Comparison of ENCODE assay signal across 23 mouse cellular contexts in the genomic region with DNA sequence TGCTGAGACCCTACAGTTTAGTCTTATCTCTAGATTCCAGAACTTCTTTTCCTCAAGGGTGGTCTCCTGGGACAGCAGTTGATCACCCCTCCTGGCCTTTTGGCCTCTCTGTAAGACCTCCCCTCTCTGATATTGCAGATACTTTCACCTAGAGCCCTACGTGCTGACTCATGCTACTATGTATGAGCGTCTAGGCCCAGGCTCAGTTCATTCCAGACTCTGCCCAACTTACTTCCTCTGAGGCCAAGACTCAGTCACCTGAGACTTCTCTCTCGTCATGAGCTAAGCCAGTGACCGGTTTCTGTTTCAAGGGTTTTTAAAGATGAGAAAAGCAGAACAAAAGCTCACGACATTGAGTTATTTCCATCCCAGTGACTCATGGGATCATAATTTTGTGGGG. TPM values are rescaled to one million over a fixed set of nuclear protein-coding genes. Genes with fewer than 3 reads are reported as not detected.
A peak's percentile ranks its signal among the peaks of the same experiment; 100 is the strongest.
DNase-seq lines count a peak whose midpoint lies in the region; ATAC-seq and TF ChIP-seq lines count a peak whose summit lies in the region.
"Not testable (repeated sequence)": the region's sequence is repeated elsewhere in the genome, so short reads cannot be mapped to it uniquely, and the experiment has no call there.
"Had no signal": no experiment of that assay in that cellular context is flagged by ENCODE, and none has a peak within 500 bp of the region (broad histone marks: within the 10 kb centered on the region; RNA-seq: fewer than 3 reads in every experiment).

No protein-coding gene starts in this region.

- peak; percentile 26 for DNase-seq in 3T3-L1 (ENCODE audit: low read depth, low spot score)
- DNase-seq in CH12.LX (ENCODE audit: extremely low read depth), result peak; percentile 93
- peak; percentile 15 for DNase-seq in hindbrain, embryonic 14.5 days (ENCODE audit: low spot score)
- DNase-seq in limb, embryonic 14.5 days (ENCODE audit: low spot score), result peak; percentile 2
- peak; percentile 9 for DNase-seq in midbrain, embryonic 10.5 days (ENCODE audit: low spot score)

- not testable (repeated sequence) for H3K36me3 ChIP-seq in CH12.LX (replicated peaks in 1 of 2; ENCODE audit: control insufficient read depth in 1 of 2, insufficient read depth in 1 of 2, low read length in 1 of 2); hindbrain, embryonic 14.5 days (replicated peaks; ENCODE audit: control insufficient read depth, insufficient read depth); limb, embryonic 14.5 days (ENCODE audit: control insufficient read depth, insufficient read depth, low read length); midbrain, embryonic 10.5 days

- peak; percentile 53; the same call in 1 of the 2 replicates for TF ChIP-seq EP300 in CH12.LX (IDR thresholded peaks at IDR 0.05; ENCODE audit: low read length)

- WGBS in hindbrain, embryonic 14.5 days, result 93% methylated on average over 4 of the region's 5 CpGs
- WGBS in limb, embryonic 14.5 days, result 85% methylated on average over 4 of the region's 5 CpGs
- 90% methylated on average over 5 of the region's 5 CpGs for WGBS in midbrain, embryonic 10.5 days

- not testable (repeated sequence) for TF ChIP-seq CTCF in CH12.LX (conservative IDR thresholded peaks at IDR 0.05 in 1 of 2, IDR thresholded peaks at IDR 0.05 in 1 of 2; ENCODE audit: low read depth in 2 of 2, low read length in 2 of 2)

- not testable (repeated sequence) for TF ChIP-seq RAD21 in CH12.LX (IDR thresholded peaks at IDR 0.05; ENCODE audit: low read depth, low read length)

- dilution Hi-C loops in CH12.LX (cut with MboI; ENCODE audit: extremely low pct_ligation_motif_present, extremely low pct_unique_long_range_greater_than_20kb, low sequenced_read_pairs), result not testable (repeated sequence)

- in situ Hi-C loops in CH12.LX (cut with MboI; ENCODE audit: low pct_ligation_motif_present, low pct_unique_long_range_greater_than_20kb, low sequenced_read_pairs), result not testable (repeated sequence)

- TF ChIP-seq POLR2A in CH12.LX (IDR thresholded peaks at IDR 0.05; ENCODE audit: low read depth, low read length), result peak; percentile 26; the same call in 1 of the 2 replicates
- TF ChIP-seq POLR2A in limb, embryonic 14.5 days (IDR thresholded peaks at IDR 0.05; ENCODE audit: borderline replicate concordance, extremely low read depth, insufficient read depth, insufficient read length), result not testable (repeated sequence)

- peak overlapping the region; percentile 25 for H3K27ac ChIP-seq in CH12.LX (ENCODE audit: insufficient read depth, low read depth)
- H3K27ac ChIP-seq in hindbrain, embryonic 14.5 days; limb, embryonic 14.5 days (replicated peaks; ENCODE audit: low read depth, low read length); midbrain, embryonic 10.5 days (replicated peaks): not testable (repeated sequence)

- not testable (repeated sequence) for H3K4me3 ChIP-seq in CH12.LX (replicated peaks in 1 of 3; ENCODE audit: low read depth in 2 of 3, low read length in 2 of 3, poor library complexity in 1 of 3); hindbrain, embryonic 14.5 days (replicated peaks; ENCODE audit: low read length); limb, embryonic 14.5 days (replicated peaks; ENCODE audit: low read length); midbrain, embryonic 10.5 days

- H3K27me3 ChIP-seq in CH12.LX (replicated peaks); hindbrain, embryonic 14.5 days (ENCODE audit: control insufficient read depth, insufficient read depth, low read length); limb, embryonic 14.5 days (ENCODE audit: control insufficient read depth, insufficient read depth, low read length); midbrain, embryonic 10.5 days (ENCODE audit: low read depth, poor library complexity, severe bottlenecking): not testable (repeated sequence)

- H3K9me3 ChIP-seq in CH12.LX (replicated peaks; ENCODE audit: low read length); limb, embryonic 14.5 days (ENCODE audit: control insufficient read depth, low read length): not testable (repeated sequence)
- H3K9me3 ChIP-seq in hindbrain, embryonic 14.5 days (ENCODE audit: control insufficient read depth, low read length), result 0 out of 2 replicates have a peak, but pooled peaks cover 10% of the 10 kb centered on the region
- peaks cover 35% of the 10 kb centered on the region for H3K9me3 ChIP-seq in midbrain, embryonic 10.5 days (replicated peaks)

- not testable (repeated sequence) for H3K4me2 ChIP-seq in CH12.LX (ENCODE audit: insufficient read depth, low read depth, poor library complexity, severe bottlenecking); hindbrain, embryonic 14.5 days (replicated peaks); limb, embryonic 14.5 days (replicated peaks; ENCODE audit: low read depth, low read length, severe bottlenecking)

- peak; percentile 24 for ATAC-seq in common myeloid progenitor, adult 5-6 weeks (replicated peaks; ENCODE audit: low read depth, poor library complexity, severe bottlenecking)
- ATAC-seq in granulocyte monocyte progenitor cell, adult 5-6 weeks (replicated peaks; ENCODE audit: poor library complexity, severe bottlenecking), result peak; percentile 42
- ATAC-seq in hindbrain, embryonic 14.5 days (ENCODE audit: low FRiP score); limb, embryonic 14.5 days (ENCODE audit: low FRiP score, low read depth): not testable (repeated sequence)
- ATAC-seq in megakaryocyte, adult 5-6 weeks (ENCODE audit: poor library complexity, severe bottlenecking), result peak; percentile 16; the same call in 1 of the 2 replicates

- H3K79me2 ChIP-seq in CH12.LX (replicated peaks; ENCODE audit: control insufficient read depth, extremely low read depth, insufficient read depth, poor library complexity, severe bottlenecking), result not testable (repeated sequence)

- not testable (repeated sequence) for H3K9ac ChIP-seq in CH12.LX (ENCODE audit: insufficient read depth, low read depth); hindbrain, embryonic 14.5 days; limb, embryonic 14.5 days (ENCODE audit: low read depth, low read length, severe bottlenecking)

- peaks cover 13 to 16% of the 10 kb centered on the region in 2 experiments; a peak in 3 of 4 replicates for H3K4me1 ChIP-seq in CH12.LX (ENCODE audit: control insufficient read depth in 1 of 2, insufficient read depth in 2 of 2)
- H3K4me1 ChIP-seq in hindbrain, embryonic 14.5 days (replicated peaks; ENCODE audit: control insufficient read depth, insufficient read depth, low read length); limb, embryonic 14.5 days (ENCODE audit: control insufficient read depth, insufficient read depth, low read length); midbrain, embryonic 10.5 days: not testable (repeated sequence)

TF ChIP-seq in CH12.LX, 34 proteins besides CTCF, POLR2A, EP300 and RAD21:
- TF ChIP-seq MAFK (IDR thresholded peaks at IDR 0.05; ENCODE audit: insufficient replicate concordance, low read length) (peak; percentile 86), ETS1 (conservative IDR thresholded peaks at IDR 0.05; ENCODE audit: low read depth, low read length) (peak; percentile 81), JUND (conservative IDR thresholded peaks at IDR 0.05; ENCODE audit: low read depth, low read length) (0 out of 2 replicates have a peak, but pooled peaks have one; percentile 19), TCF12 (IDR thresholded peaks at IDR 0.05; ENCODE audit: low read depth, low read length) (0 out of 2 replicates have a peak, but pooled peaks have one; percentile 36), BHLHE40 (IDR thresholded peaks at IDR 0.05; ENCODE audit: low read depth, low read length) (peak; percentile 79), MEF2A (IDR thresholded peaks at IDR 0.05; ENCODE audit: borderline replicate concordance, low read depth, low read length) (peak; percentile 47; the same call in 1 of the 2 replicates), MAX (IDR thresholded peaks at IDR 0.05; ENCODE audit: low read length) (0 out of 2 replicates have a peak, but pooled peaks have one; percentile 27), JUN (IDR thresholded peaks at IDR 0.05; ENCODE audit: insufficient read depth, low read depth, low read length) (0 out of 2 replicates have a peak, but pooled peaks have one; percentile 24), IRF4 (IDR thresholded peaks at IDR 0.05; ENCODE audit: low read depth, low read length) (peak; percentile 55; the same call in 1 of the 2 replicates)

RNA-seq across cellular contexts. Expression of a gene that starts 4.8 kb away (rescaled TPM):
- 0.04 TPM in 1 of 2 replicates, not detected in the other for total RNA-seq in CH12.LX (2012; rRNA removed)
- not detected in 2 replicates for total RNA-seq in CH12.LX (2014; rRNA removed)
- polyA plus RNA-seq in CH12.LX (2012; ENCODE audit: insufficient read length, low read depth), result 0.44 TPM in 1 of 2 replicates, not detected in the other
- not detected in 2 replicates for total RNA-seq in common myeloid progenitor, adult 5-6 weeks (2017)
- not detected in 2 replicates for total RNA-seq in granulocyte monocyte progenitor cell, adult 5-6 weeks (2014; fragmentation: Nextera tagmentation)
- total RNA-seq in granulocyte monocyte progenitor cell, adult 5-6 weeks (2017), result not detected in 2 replicates
- polyA plus RNA-seq in hindbrain, embryonic 14.5 days (2014; fragmentation: Nextera tagmentation; extraction: Ambion mirVana), result 0.16 TPM in 1 of 2 replicates, not detected in the other
- polyA plus RNA-seq in limb, embryonic 14.5 days (2012; rRNA removed), result not detected in 2 replicates
- not detected in 2 replicates for polyA plus RNA-seq in limb, embryonic 14.5 days (2014; fragmentation: Nextera tagmentation; extraction: Ambion mirVana)
- total RNA-seq in megakaryocyte, adult 5-6 weeks (2015), result not detected in 2 replicates
- total RNA-seq in megakaryocyte, adult 5-6 weeks (2017), result not detected in 2 replicates
- not detected in 2 replicates for polyA plus RNA-seq in midbrain, embryonic 10.5 days (2016; fragmentation: Nextera tagmentation; extraction: Ambion mirVana)
- total RNA-seq: adrenal gland, adult 18-20 months; adrenal gland, postnatal 14 days; adrenal gland, postnatal 36 days; ES-E14; forebrain, postnatal 0 days; MEL had no signal
- polyA plus RNA-seq: activated CD4-positive, CD25-positive, alpha-beta regulatory T cell, adult 4 months; CD4-positive, CD25-positive, alpha-beta regulatory T cell, adult 4 months; cerebellum, adult 2 months; embryonic facial prominence, embryonic 11.5 days; embryonic facial prominence, embryonic 13.5 days; embryonic facial prominence, embryonic 15.5 days; erythroblast, embryonic 14.5 days; forebrain, embryonic 10.5 days; forebrain, embryonic 15.5 days; forebrain, postnatal 0 days had no signal

Comparison
In these comparisons a context has a peak if more than half of its experiments do, and no peak if none do; other contexts are left out.
1. DNase-seq: peak in every context shown above with its lines; median percentile 93 in CH12.LX; 26 in 3T3-L1; 15 in hindbrain, embryonic 14.5 days; 9 in midbrain, embryonic 10.5 days; 2 in limb, embryonic 14.5 days.